Mouse (Mus musculus) neural tube, embryonic 14.5 days (tissue): ENCODE data around the gene Sowahd. TPM values are rescaled to one million over a fixed set of nuclear protein-coding genes. Genes with fewer than 3 reads are reported as not detected.

Experiments
- ATAC-seq: fragments of 200-750 bp; cut with Nextera tagmentation; 2 replicates; pipeline ENCODE4 v1.8.0; 2017; ENCODE audit warnings: low read depth, mild to moderate bottlenecking, moderate TSS enrichment, moderate library complexity
- H3K27ac ChIP-seq: fragments of 300-500 bp; sonication (generic); 2 replicates; pipeline ENCODE4 v1.5.1; 2014; ENCODE audit warnings: low read depth, mild to moderate bottlenecking, control low read depth, low read length, moderate library complexity, mixed read lengths
- H3K27me3 ChIP-seq: fragments of 300-500 bp; sonication (generic); 2 replicates; pipeline ENCODE4 v1.6.1; 2014; ENCODE audit warnings: low read length; ENCODE audit not compliant: control insufficient read depth, insufficient read depth
- H3K36me3 ChIP-seq: fragments of 300-500 bp; sonication (generic); 2 replicates; pipeline ENCODE4 v1.6.1; 2014; ENCODE audit warnings: low read length, mixed read lengths; ENCODE audit not compliant: control insufficient read depth, insufficient read depth
- H3K4me1 ChIP-seq: fragments of 300-500 bp; sonication (generic); 2 replicates; pipeline ENCODE4 v1.6.1; 2014; ENCODE audit warnings: low read length; ENCODE audit not compliant: control insufficient read depth, insufficient read depth
- H3K4me2 ChIP-seq: fragments of 300-500 bp; sonication (generic); 2 replicates; pipeline ENCODE4 v1.6.1; 2014; ENCODE audit warnings: mild to moderate bottlenecking, low read depth, low read length, control low read depth
- H3K4me3 ChIP-seq: fragments of 300-500 bp; sonication (generic); 2 replicates; pipeline ENCODE4 v1.5.1; 2014; ENCODE audit warnings: low read depth, low read length, control low read depth, mixed read lengths
- H3K9ac ChIP-seq: fragments of 300-500 bp; sonication (generic); replicated peaks from 2 replicates; pipeline ENCODE4 v1.6.1; 2014; ENCODE audit warnings: low read depth, mild to moderate bottlenecking, control low read depth, low read length, mixed read lengths
- H3K9me3 ChIP-seq: fragments of 300-500 bp; sonication (generic); 2 replicates; pipeline ENCODE4 v1.6.1; 2016; ENCODE audit warnings: low read length; ENCODE audit not compliant: control insufficient read depth
- WGBS: fragments of 180-500 bp; shearing (Covaris S2); extraction: QIAGEN DNeasy Blood & Tissue Kit; methylation state at CpG from one replicate; pipeline ENCODE4 v1.1.7; 2014; 5-methylcytosine and 5-hydroxymethylcytosine counted together
- polyA plus RNA-seq: library from polyadenylated mRNA; unstranded; fragments of >200 nt; fragmentation: Nextera tagmentation; extraction: Ambion mirVana; gene quantifications from 2 replicates; pipeline ENCODE4 v1.2.1, GENCODE M21; 2014

Sowahd gene
- polyA plus RNA-seq, 1 experiment from 2014 or later: not detected

- ATAC-seq: peak; percentile 52
- WGBS: 18% methylated on average over 19 of the region's 19 CpGs
Observed at GRCm38 (mm10) chrX:37084318-37084926, 35.8 kb downstream of the Sowahd start.

GRCm38 (mm10) chrX:37084927-37085660 lies 36.4 kb downstream of the Sowahd start, which contains the start of gene Rpl39:
Rpl39 (minus strand) TSS chrX:37085402.
- no peaks in the 10 kb centered on the region for H3K27me3 ChIP-seq
- peak within 1 kb of the TSS; percentile 70 for H3K4me2 ChIP-seq
- no peaks in the 10 kb centered on the region for H3K9me3 ChIP-seq
- peak within 1 kb of the TSS; percentile 77 for H3K27ac ChIP-seq
- H3K4me1 ChIP-seq: peaks cover 7% of the 10 kb centered on the region; the same call in 1 of the 2 replicates
- H3K9ac ChIP-seq: peak within 1 kb of the TSS; percentile 57
- H3K4me3 ChIP-seq: peak within 1 kb of the TSS; percentile 57
- peak; percentile 94 for ATAC-seq
- no peaks in the 10 kb centered on the region for H3K36me3 ChIP-seq
- WGBS: 13% methylated on average over 34 of the region's 38 CpGs

More at GRCm38 (mm10) chrX:37084318-37084926, 35.8 kb downstream of the Sowahd start:
- Histone ChIP-seq H3K4me2 (peak overlapping the region; percentile 70), H3K4me1 (peaks cover 7% of the 10 kb centered on the region; the same call in 1 of the 2 replicates), H3K9me3 (no peaks in the 10 kb centered on the region), H3K9ac (peak overlapping the region; percentile 57), H3K36me3 (no peaks in the 10 kb centered on the region), H3K27me3 (no peaks in the 10 kb centered on the region), H3K27ac (peak overlapping the region; percentile 77), H3K4me3 (peak overlapping the region; percentile 57)

- Histone ChIP-seq H3K27me3 (no peaks in the 10 kb centered on the region), H3K9ac (no peak overlapping the region), H3K4me2 (peak overlapping the region; percentile 38), H3K9me3 (no peaks in the 10 kb centered on the region), H3K36me3 (no peaks in the 10 kb centered on the region), H3K27ac (peak overlapping the region; percentile 77), H3K4me3 (peak overlapping the region; percentile 57), H3K4me1 (peaks cover 7% of the 10 kb centered on the region; the same call in 1 of the 2 replicates)
- WGBS: 21% methylated on average over 9 of the region's 9 CpGs
- no peak; the same call in 1 of the 2 replicates for ATAC-seq
Observed at GRCm38 (mm10) chrX:37085665-37086064, 37.0 kb downstream of the Sowahd start.

- H3K27me3 ChIP-seq: no peaks in the 10 kb centered on the region
- no peaks in the 10 kb centered on the region for H3K36me3 ChIP-seq
- no peaks in the 10 kb centered on the region for H3K4me1 ChIP-seq
- ATAC-seq: no peak
- 100% methylated on average over 1 of the region's 1 CpGs for WGBS
- H3K4me2 ChIP-seq: no peak overlapping the region
- no peak overlapping the region for H3K9ac ChIP-seq
- no peak overlapping the region for H3K4me3 ChIP-seq
- H3K9me3 ChIP-seq: no peaks in the 10 kb centered on the region
- no peak overlapping the region for H3K27ac ChIP-seq
Observed at GRCm38 (mm10) chrX:37088778-37089177, 40.1 kb downstream of the Sowahd start.

DNA sequence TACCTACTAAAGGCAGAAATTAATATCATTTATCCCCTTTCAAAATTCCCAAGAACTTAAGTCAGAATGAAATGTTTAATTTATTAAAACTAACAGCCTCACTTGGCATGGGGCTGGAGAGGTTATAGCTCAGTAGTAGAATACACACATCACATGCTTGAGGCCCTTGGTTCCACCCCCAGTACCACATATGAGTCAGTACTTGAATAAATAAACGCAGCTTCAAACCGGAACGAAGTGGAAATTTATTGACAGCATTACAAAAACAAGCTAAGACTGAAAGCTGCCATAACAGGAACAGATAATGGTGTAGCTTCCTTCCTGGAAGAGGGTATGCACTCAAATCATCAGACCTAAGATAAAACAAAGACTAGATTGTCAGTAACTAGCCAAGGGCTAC lies 42.8 kb downstream of the Sowahd start:
- Histone ChIP-seq H3K27me3 (no peaks in the 10 kb centered on the region), H3K9ac (no peak overlapping the region), H3K9me3 (no peaks in the 10 kb centered on the region), H3K36me3 (0 out of 2 replicates have a peak, but pooled peaks cover 3% of the 10 kb centered on the region), H3K4me1 (no peaks in the 10 kb centered on the region), H3K27ac (no peak overlapping the region), H3K4me2 (no peak overlapping the region), H3K4me3 (no peak overlapping the region)
- 85% methylated on average over 3 of the region's 3 CpGs for WGBS
- ATAC-seq: no peak

DNA sequence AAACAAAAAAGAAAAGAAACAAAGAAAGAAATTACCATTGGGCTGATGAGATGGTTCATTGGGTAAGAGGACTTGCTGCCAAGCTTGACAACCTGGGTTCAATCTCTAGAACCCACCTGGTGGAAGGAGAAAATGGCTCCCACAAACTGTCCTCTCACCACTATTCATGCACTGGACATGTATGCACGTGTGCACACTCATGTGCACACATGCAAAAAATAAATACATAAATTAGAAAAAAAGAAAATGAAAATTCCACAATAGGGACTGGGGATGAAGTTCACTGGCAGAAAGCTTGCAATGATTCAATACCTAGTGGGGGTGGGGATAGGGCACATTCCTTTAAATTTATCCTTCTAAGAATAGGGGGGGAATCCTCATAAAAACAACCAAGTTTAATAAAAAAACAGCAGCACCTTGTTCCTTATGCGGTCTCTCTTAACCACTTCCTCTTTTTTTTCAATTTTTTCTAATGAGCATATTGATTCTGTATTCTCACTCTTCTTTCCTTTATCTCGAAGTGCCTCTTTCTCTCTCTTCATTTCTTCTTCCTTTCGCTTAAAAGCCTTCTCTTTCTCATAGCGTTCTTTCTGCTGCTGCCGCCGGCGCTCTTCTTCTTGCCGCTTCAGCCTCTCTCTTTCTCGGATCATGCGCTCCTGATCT lies 46.6 kb downstream of the Sowahd start:
- H3K27me3 ChIP-seq: no peaks in the 10 kb centered on the region
- no peaks in the 10 kb centered on the region for H3K4me1 ChIP-seq
- no peak overlapping the region for H3K4me2 ChIP-seq
- H3K9me3 ChIP-seq: no peaks in the 10 kb centered on the region
- H3K9ac ChIP-seq: no peak overlapping the region
- no peak overlapping the region for H3K27ac ChIP-seq
- H3K4me3 ChIP-seq: no peak overlapping the region
- WGBS: 94% methylated on average over 11 of the region's 11 CpGs
- 0 out of 2 replicates have a peak, but pooled peaks cover 3% of the 10 kb centered on the region for H3K36me3 ChIP-seq
- ATAC-seq: no peak

DNA sequence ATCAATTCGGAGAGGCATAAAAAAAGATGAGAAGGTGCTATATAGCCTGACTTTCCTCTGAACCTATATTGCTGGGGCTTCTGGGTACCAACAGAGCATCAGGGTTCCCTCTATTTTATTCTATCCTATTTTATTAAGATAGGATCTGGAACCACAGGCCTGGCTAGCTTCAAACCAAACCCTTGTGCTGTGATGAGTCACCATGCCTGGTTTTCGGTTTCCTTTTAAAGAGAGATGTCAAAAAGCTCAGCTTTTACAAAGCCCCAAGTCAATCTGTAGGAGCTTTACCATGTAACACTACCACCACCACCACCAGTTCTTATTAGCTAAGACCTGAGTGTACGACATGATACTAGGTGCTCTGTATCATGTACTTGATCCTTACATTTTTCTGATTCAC lies 50.0 kb downstream of the Sowahd start:
- Histone ChIP-seq H3K4me1 (no peaks in the 10 kb centered on the region), H3K27ac (no peak overlapping the region), H3K4me2 (no peak overlapping the region), H3K9ac (no peak overlapping the region), H3K27me3 (no peaks in the 10 kb centered on the region), H3K36me3 (0 out of 2 replicates have a peak, but pooled peaks cover 3% of the 10 kb centered on the region), H3K4me3 (no peak overlapping the region), H3K9me3 (no peaks in the 10 kb centered on the region)
- no peak for ATAC-seq
- WGBS: 95% methylated on average over 3 of the region's 3 CpGs
